Mouse (Mus musculus) MEL (cell line): ENCODE measurements around the gene Chchd2. TPM values are rescaled to one million over a fixed set of nuclear protein-coding genes. Genes with fewer than 3 reads are reported as not detected.

Experiments used
- DNase-seq: peaks from one replicate; pipeline ENCODE4 v3.0.0; 2011; ENCODE audit warnings: low read depth, low spot score
- H3K27ac ChIP-seq: 2 replicates; pipeline ENCODE4 v1.5.1; 2012; ENCODE audit warnings: low read depth, mild to moderate bottlenecking, control low read depth, low read length, moderate library complexity; ENCODE audit not compliant: control insufficient read depth
- H3K27me3 ChIP-seq, 2 experiments: fragments of 150-350 bp in 1 of 2; sonication (generic) in 1 of 2; 2 replicates each; pipeline ENCODE4 v1.6.1; 2012; ENCODE audit warnings: low read length in 2 of 2, mild to moderate bottlenecking in 2 of 2, improper control_type of control experiment in 1 of 2, moderate library complexity in 1 of 2; ENCODE audit not compliant: insufficient read depth in 2 of 2, control insufficient read depth in 1 of 2
- H3K36me3 ChIP-seq, 2 experiments: 2 replicates each; pipeline ENCODE4 v1.6.1; 2012 to 2014; ENCODE audit warnings: low read length in 2 of 2, improper control_type of control experiment in 1 of 2, inconsistent platforms in 1 of 2, mild to moderate bottlenecking in 1 of 2; ENCODE audit not compliant: insufficient read depth in 2 of 2, control insufficient read depth in 1 of 2
- H3K4me1 ChIP-seq, 2 experiments: fragments of 150-350 bp in 1 of 2; sonication (generic) in 1 of 2; 2 replicates each; pipeline ENCODE4 v1.6.1; 2012; ENCODE audit warnings: low read length in 2 of 2, improper control_type of control experiment in 1 of 2, mild to moderate bottlenecking in 1 of 2; ENCODE audit not compliant: insufficient read depth in 2 of 2, control insufficient read depth in 1 of 2
- H3K4me3 ChIP-seq, 2 experiments: fragments of 150-350 bp in 1 of 2; sonication (generic) in 1 of 2; 2 replicates each; pipeline ENCODE4 v1.5.1; 2012; ENCODE audit warnings: low read depth in 2 of 2, low read length in 2 of 2, mild to moderate bottlenecking in 2 of 2, moderate library complexity in 2 of 2, control low read depth in 1 of 2, improper control_type of control experiment in 1 of 2; ENCODE audit not compliant: control insufficient read depth in 1 of 2, insufficient read depth in 1 of 2
- H3K79me2 ChIP-seq: 2 replicates; pipeline ENCODE4 v1.6.1; 2012; ENCODE audit warnings: mild to moderate bottlenecking, low read length, moderate library complexity; ENCODE audit not compliant: control insufficient read depth, poor library complexity, insufficient read depth
- H3K9ac ChIP-seq: 2 replicates; pipeline ENCODE4 v1.6.1; 2012; ENCODE audit warnings: low read depth, mild to moderate bottlenecking, control low read depth, low read length, moderate library complexity; ENCODE audit not compliant: control insufficient read depth, poor library complexity, severe bottlenecking
- H3K9me3 ChIP-seq: fragments of 150-350 bp; sonication (generic); replicated peaks from 2 replicates; pipeline ENCODE4 v1.6.1; 2012; ENCODE audit warnings: mild to moderate bottlenecking, low read length, improper control_type of control experiment, moderate library complexity; ENCODE audit not compliant: insufficient read depth
- CHD2 ChIP-seq: IDR thresholded peaks from 2 replicates; pipeline ENCODE4 v1.6.1; 2011; ENCODE audit warnings: low read length, improper control_type of control experiment
- CTCF ChIP-seq, 3 experiments: IDR thresholded peaks in 2 of 3; conservative IDR thresholded peaks in 1 of 3; 2 replicates each; pipeline ENCODE4 v1.5.1; 2011 to 2012; ENCODE audit warnings: low read length in 3 of 3, low read depth in 2 of 3, mild to moderate bottlenecking in 2 of 3, improper control_type of control experiment in 1 of 3, inconsistent platforms in 1 of 3, mixed read lengths in 1 of 3, moderate library complexity in 1 of 3; ENCODE audit not compliant: control insufficient read depth in 1 of 3, insufficient read depth in 1 of 3, poor library complexity in 1 of 3, severe bottlenecking in 1 of 3
- E2F4 ChIP-seq: IDR thresholded peaks from 2 replicates; pipeline ENCODE4 v1.6.1; 2011; ENCODE audit warnings: low read depth, low read length, improper control_type of control experiment, borderline replicate concordance
- ELF1 ChIP-seq: IDR thresholded peaks from 2 replicates; pipeline ENCODE4 v1.6.1; 2014; ENCODE audit warnings: low read depth, mild to moderate bottlenecking, inconsistent platforms, low read length, improper control_type of control experiment, moderate library complexity
- EP300 ChIP-seq, 2 experiments: IDR thresholded peaks; 2 replicates each; pipeline ENCODE4 v1.6.1; 2011; ENCODE audit warnings: improper control_type of control experiment in 2 of 2, low read length in 2 of 2, low read depth in 1 of 2, mild to moderate bottlenecking in 1 of 2
- JUND ChIP-seq: IDR thresholded peaks from 2 replicates; pipeline ENCODE4 v1.6.1; 2011; ENCODE audit warnings: low read depth, mild to moderate bottlenecking, improper control_type of control experiment, low read length
- KAT2A ChIP-seq: conservative IDR thresholded peaks from 2 replicates; pipeline ENCODE4 v1.6.1; 2012; ENCODE audit warnings: low read depth, low read length, improper control_type of control experiment, inconsistent platforms
- MAFK ChIP-seq: IDR thresholded peaks from 2 replicates; pipeline ENCODE4 v1.6.1; 2011; ENCODE audit warnings: low read depth, mild to moderate bottlenecking, low read length, improper control_type of control experiment, borderline replicate concordance
- MAZ ChIP-seq: IDR thresholded peaks from 2 replicates; pipeline ENCODE4 v1.6.1; 2012; ENCODE audit warnings: low read depth, mild to moderate bottlenecking, inconsistent platforms, low read length, improper control_type of control experiment
- MXI1 ChIP-seq: IDR thresholded peaks from 2 replicates; pipeline ENCODE4 v1.6.1; 2011; ENCODE audit warnings: mild to moderate bottlenecking, low read depth, low read length, improper control_type of control experiment
- MYC ChIP-seq: IDR thresholded peaks from 2 replicates; pipeline ENCODE4 v1.6.1; 2011; ENCODE audit warnings: low read depth, mild to moderate bottlenecking, low read length, improper control_type of control experiment, moderate library complexity
- NELFE ChIP-seq: IDR thresholded peaks from 2 replicates; pipeline ENCODE4 v1.6.1; 2011; ENCODE audit warnings: low read depth, low read length, improper control_type of control experiment
- NRF1 ChIP-seq: IDR thresholded peaks from 2 replicates; pipeline ENCODE4 v1.6.1; 2014; ENCODE audit warnings: low read depth, mild to moderate bottlenecking, inconsistent platforms, low read length, improper control_type of control experiment, moderate library complexity; ENCODE audit not compliant: poor library complexity, insufficient read depth, severe bottlenecking
- POLR2A ChIP-seq, 2 experiments: IDR thresholded peaks; 2 replicates each; pipeline ENCODE4 v1.6.1; 2011 to 2012; ENCODE audit warnings: low read length in 2 of 2, mild to moderate bottlenecking in 2 of 2, control low read depth in 1 of 2, improper control_type of control experiment in 1 of 2, low read depth in 1 of 2, moderate library complexity in 1 of 2; ENCODE audit not compliant: control insufficient read depth in 1 of 2, insufficient read depth in 1 of 2, poor library complexity in 1 of 2
- POLR2AphosphoS5 ChIP-seq: IDR thresholded peaks from 2 replicates; pipeline ENCODE4 v1.6.1; 2012; ENCODE audit warnings: low read depth, borderline replicate concordance, mild to moderate bottlenecking, inconsistent platforms, low read length, moderate library complexity, mixed read lengths
- RAD21 ChIP-seq: IDR thresholded peaks from 2 replicates; pipeline ENCODE4 v1.6.1; 2011; ENCODE audit warnings: mild to moderate bottlenecking, low read depth, low read length, improper control_type of control experiment
- RCOR1 ChIP-seq: IDR thresholded peaks from 2 replicates; pipeline ENCODE4 v1.6.1; 2012; ENCODE audit warnings: low read depth, mild to moderate bottlenecking, inconsistent platforms, low read length, improper control_type of control experiment
- TAL1 ChIP-seq: IDR thresholded peaks from 2 replicates; pipeline ENCODE4 v1.6.1; 2012; ENCODE audit warnings: mild to moderate bottlenecking, inconsistent platforms, low read length, moderate library complexity, mixed read lengths
- TBP ChIP-seq: IDR thresholded peaks from 2 replicates; pipeline ENCODE4 v1.8.0; 2011; ENCODE audit warnings: low read depth, low read length, improper control_type of control experiment
- USF2 ChIP-seq, 2 experiments: IDR thresholded peaks; 2 replicates each; pipeline ENCODE4 v1.6.1; 2011 to 2012; ENCODE audit warnings: improper control_type of control experiment in 2 of 2, low read length in 2 of 2, borderline replicate concordance in 1 of 2, inconsistent platforms in 1 of 2, low read depth in 1 of 2, mild to moderate bottlenecking in 1 of 2; ENCODE audit not compliant: insufficient read depth in 1 of 2
- ZMIZ1 ChIP-seq: IDR thresholded peaks from 2 replicates; pipeline ENCODE4 v1.6.1; 2012; ENCODE audit warnings: low read depth, mild to moderate bottlenecking, inconsistent platforms, low read length, improper control_type of control experiment, moderate library complexity
- polyA plus RNA-seq, 2 experiments: library from polyadenylated mRNA; stranded (reverse) in 1 of 2; unstranded in 1 of 2; fragments of >175 nt in 1 of 2; fragments of >200 nt in 1 of 2; gene quantifications; 2 replicates each; pipeline versions ENCODE4 v1.2.1 to v1.2.4; 2012; ENCODE audit warnings: low replicate concordance in 2 of 2, low read depth in 1 of 2; ENCODE audit not compliant: insufficient read length in 2 of 2, insufficient read depth in 1 of 2, missing spikeins in 1 of 2
- total RNA-seq: library from RNA; depleted of rRNA; stranded (reverse); fragments of 300-350 nt; gene quantifications from 2 replicates; pipeline ENCODE4 v1.2.3, GENCODE M21; 2012

Chchd2 gene
- total and polyA plus RNA-seq, 3 experiments, result 588 to 951 TPM; not detected in 1

DNA sequence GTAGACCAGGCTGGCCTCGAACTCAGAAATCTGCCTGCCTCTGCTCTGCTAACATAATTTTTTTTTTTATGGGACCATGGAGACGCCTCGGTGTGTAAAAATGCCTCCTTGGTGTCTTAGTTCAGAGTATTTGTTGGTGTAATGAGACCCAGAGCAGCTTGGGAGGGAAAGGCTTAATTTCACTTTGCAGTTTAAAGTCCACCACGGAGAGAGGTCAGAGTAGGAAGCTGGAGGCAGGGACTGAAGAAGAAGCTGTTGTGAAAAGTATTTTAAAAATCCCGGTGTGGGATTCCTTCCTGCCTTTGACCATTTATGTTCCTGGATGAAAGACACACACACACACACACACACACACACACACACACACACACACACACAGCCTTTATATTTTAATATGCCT, 38.7 kb upstream of the Chchd2 start:
- H3K79me2 ChIP-seq, result no peaks in the 10 kb centered on the region
- TF ChIP-seq NRF1 (no peak), MYC (no peak), MAZ (no peak), USF2 (IDR thresholded peaks at IDR 0.05; ENCODE audit: borderline replicate concordance in 1 of 2, insufficient read depth in 1 of 2, low read depth in 1 of 2, low read length in 2 of 2) (no peak), CTCF (IDR thresholded peaks at IDR 0.05 in 2 of 3, conservative IDR thresholded peaks at IDR 0.05 in 1 of 3; ENCODE audit: control insufficient read depth in 1 of 3, insufficient read depth in 1 of 3, low read depth in 2 of 3, low read length in 3 of 3, poor library complexity in 1 of 3, severe bottlenecking in 1 of 3) (no peak), NELFE (no peak), CHD2 (no peak), POLR2A (IDR thresholded peaks at IDR 0.05; ENCODE audit: control insufficient read depth in 1 of 2, insufficient read depth in 1 of 2, low read depth in 1 of 2, low read length in 2 of 2, poor library complexity in 1 of 2) (no peak), POLR2AphosphoS5 (no peak), EP300 (IDR thresholded peaks at IDR 0.05; ENCODE audit: low read depth in 1 of 2, low read length in 2 of 2) (no peak), E2F4 (no peak), ZMIZ1 (no peak), JUND (no peak)
- H3K4me3 ChIP-seq, result no peak overlapping the region
- H3K9me3 ChIP-seq, result no peaks in the 10 kb centered on the region
- no peak for DNase-seq
- no peaks in the 10 kb centered on the region; a peak in 1 of 4 replicates for H3K36me3 ChIP-seq
- H3K27ac ChIP-seq, result no peak overlapping the region
- no peak overlapping the region for H3K9ac ChIP-seq
- H3K27me3 ChIP-seq, result no peaks in the 10 kb centered on the region; a peak in 1 of 4 replicates
- peaks cover 0 to 8% of the 10 kb centered on the region in 2 experiments; a peak in 3 of 4 replicates for H3K4me1 ChIP-seq

- DNase-seq, result no peak
- TF ChIP-seq MAFK (no peak), KAT2A (no peak), RCOR1 (no peak), RAD21 (no peak), ZMIZ1 (no peak), POLR2A (IDR thresholded peaks at IDR 0.05; ENCODE audit: control insufficient read depth in 1 of 2, insufficient read depth in 1 of 2, low read depth in 1 of 2, low read length in 2 of 2, poor library complexity in 1 of 2) (no peak), TBP (no peak), TAL1 (no peak), ELF1 (no peak), MXI1 (no peak)
- Histone ChIP-seq H3K27me3 (no peaks in the 10 kb centered on the region; a peak in 1 of 4 replicates), H3K9me3 (no peaks in the 10 kb centered on the region), H3K36me3 (peaks cover 0 to 3% of the 10 kb centered on the region in 2 experiments; a peak in 2 of 4 replicates), H3K4me1 (peaks cover 0 to 4% of the 10 kb centered on the region in 2 experiments; a peak in 3 of 4 replicates), H3K4me3 (no peak overlapping the region), H3K79me2 (no peaks in the 10 kb centered on the region), H3K9ac (no peak overlapping the region), H3K27ac (no peak overlapping the region)
Measured at GRCm38 (mm10) chr5:129924820-129925452, 37.7 kb upstream of the Chchd2 start.
